Mouse (Mus musculus): ENCODE data around the gene Rad51b.

Gene Rad51b

GRCm38 (mm10) chr12:79647976-79648375 lies 350.9 kb downstream of the Rad51b start:
- DNase-seq (ENCODE audit: low spot score in 2 of 2), result no peak

- no peak for DNase-seq (ENCODE audit: low spot score in 2 of 2)
Observed at GRCm38 (mm10) chr12:79648812-79649700, 352.0 kb downstream of the Rad51b start.

- DNase-seq (ENCODE audit: low spot score in 2 of 2), result no peak
Observed at GRCm38 (mm10) chr12:79649796-79650195, 352.7 kb downstream of the Rad51b start.

GRCm38 (mm10) chr12:79655138-79655537 lies 358.1 kb downstream of the Rad51b start:
- DNase-seq (ENCODE audit: low spot score in 2 of 2), result no peak

- DNase-seq (ENCODE audit: low spot score in 2 of 2), result no peak
Observed at GRCm38 (mm10) chr12:79658861-79659260, 361.8 kb downstream of the Rad51b start.

- DNase-seq (ENCODE audit: low spot score in 2 of 2), result no peak
Observed at GRCm38 (mm10) chr12:79661270-79661669, 364.2 kb downstream of the Rad51b start.

GRCm38 (mm10) chr12:79663131-79663892 lies 366.2 kb downstream of the Rad51b start:
- DNase-seq (ENCODE audit: low spot score in 2 of 2), result no peak

GRCm38 (mm10) chr12:79663893-79664574 lies 367.0 kb downstream of the Rad51b start:
- no peak for DNase-seq (ENCODE audit: low spot score in 2 of 2)

- no peak for DNase-seq (ENCODE audit: low spot score in 2 of 2)
Observed at GRCm38 (mm10) chr12:79674846-79675439, 377.9 kb downstream of the Rad51b start.

- DNase-seq (ENCODE audit: low spot score in 2 of 2), result no peak
Observed at GRCm38 (mm10) chr12:79675440-79676176, 378.5 kb downstream of the Rad51b start.

- DNase-seq (ENCODE audit: low spot score in 2 of 2), result no peak
Observed at GRCm38 (mm10) chr12:79676251-79676650, 379.2 kb downstream of the Rad51b start.

- DNase-seq (ENCODE audit: low spot score in 2 of 2), result no peak
Observed at GRCm38 (mm10) chr12:79676896-79677295, 379.8 kb downstream of the Rad51b start.

- DNase-seq (ENCODE audit: low spot score in 2 of 2), result no peak
Observed at GRCm38 (mm10) chr12:79679251-79679901, 382.3 kb downstream of the Rad51b start.

- no peak for DNase-seq (ENCODE audit: low spot score in 2 of 2)
Observed at GRCm38 (mm10) chr12:79679941-79680697, 383.0 kb downstream of the Rad51b start.

GRCm38 (mm10) chr12:79680698-79681072 lies 383.6 kb downstream of the Rad51b start:
- no peak for DNase-seq (ENCODE audit: low spot score in 2 of 2)

GRCm38 (mm10) chr12:79681571-79681970 lies 384.5 kb downstream of the Rad51b start:
- no peak for DNase-seq (ENCODE audit: low spot score in 2 of 2)

- no peak for DNase-seq (ENCODE audit: low spot score in 2 of 2)
Observed at GRCm38 (mm10) chr12:79683350-79683749, 386.3 kb downstream of the Rad51b start.

GRCm38 (mm10) chr12:79683759-79684158 lies 386.7 kb downstream of the Rad51b start:
- no peak for DNase-seq (ENCODE audit: low spot score in 2 of 2)

- no peak for DNase-seq (ENCODE audit: low spot score in 2 of 2)
Observed at GRCm38 (mm10) chr12:79684338-79684737, 387.3 kb downstream of the Rad51b start.
